Mouse (Mus musculus): ENCODE results near the gene Myh6. TPM values are rescaled to one million over a fixed set of nuclear protein-coding genes. Genes with fewer than 3 reads are reported as not detected.

Gene Myh6
- polyA plus RNA-seq, 1 experiment from 2014 or later, result 61.0 TPM

- Histone ChIP-seq H3K36me3 (ENCODE audit: insufficient read depth, low read length) (no peaks in the 10 kb centered on the region), H3K9ac (replicated peaks; ENCODE audit: low read depth) (peak within 1 kb of the TSS; percentile 37), H3K4me3 (ENCODE audit: low read depth, low read length) (peak within 1 kb of the TSS; percentile 52), H3K27ac (ENCODE audit: low read length) (peak within 1 kb of the TSS; percentile 72), H3K4me2 (replicated peaks; ENCODE audit: low read depth, low read length) (peak within 1 kb of the TSS; percentile 90), H3K27me3 (replicated peaks; ENCODE audit: insufficient read depth, low read length) (0 out of 2 replicates have a peak, but pooled peaks cover 5% of the 10 kb centered on the region), H3K4me1 (ENCODE audit: insufficient read depth, low read depth, low read length) (no peaks in the 10 kb centered on the region; the same call in 1 of the 2 replicates), H3K9me3 (ENCODE audit: low read length) (no peaks in the 10 kb centered on the region)
- ATAC-seq (peak; percentile 73), DNase-seq (ENCODE audit: low spot score) (peak; percentile 78)
- TF ChIP-seq EP300 (IDR thresholded peaks at IDR 0.05) (no peak), CTCF (IDR thresholded peaks at IDR 0.05) (no peak)
- WGBS, result 5% methylated on average over 45 of the region's 57 CpGs
Measured at GRCm38 (mm10) chr14:54925349-54926342, 41.1 kb downstream of the Myh6 start, which contains the start of gene Efs. Gene Efs (minus strand): TSS chr14:54926126.

GRCm38 (mm10) chr14:54924641-54925348 is 41.9 kb downstream of the Myh6 start:
- Histone ChIP-seq H3K36me3 (ENCODE audit: insufficient read depth, low read length) (no peaks in the 10 kb centered on the region), H3K9me3 (ENCODE audit: low read length) (no peaks in the 10 kb centered on the region), H3K4me2 (replicated peaks; ENCODE audit: low read depth, low read length) (peak overlapping the region; percentile 90), H3K27me3 (replicated peaks; ENCODE audit: insufficient read depth, low read length) (0 out of 2 replicates have a peak, but pooled peaks cover 5% of the 10 kb centered on the region), H3K4me3 (ENCODE audit: low read depth, low read length) (peak overlapping the region; percentile 52; the same call in 1 of the 2 replicates), H3K4me1 (ENCODE audit: insufficient read depth, low read depth, low read length) (no peaks in the 10 kb centered on the region; the same call in 1 of the 2 replicates), H3K27ac (ENCODE audit: low read length) (peak overlapping the region; percentile 72), H3K9ac (replicated peaks; ENCODE audit: low read depth) (no peak overlapping the region)
- peak; percentile 61 for ATAC-seq
- DNase-seq (ENCODE audit: low spot score), result peak; percentile 77
- TF ChIP-seq CTCF (IDR thresholded peaks at IDR 0.05) (no peak), EP300 (IDR thresholded peaks at IDR 0.05) (no peak)
- 39% methylated on average over 7 of the region's 7 CpGs for WGBS

GRCm38 (mm10) chr14:54920076-54920685 is 46.5 kb downstream of the Myh6 start:
- Histone ChIP-seq H3K36me3 (ENCODE audit: insufficient read depth, low read length) (no peaks in the 10 kb centered on the region), H3K4me1 (ENCODE audit: insufficient read depth, low read depth, low read length) (no peaks in the 10 kb centered on the region; the same call in 1 of the 2 replicates), H3K4me2 (replicated peaks; ENCODE audit: low read depth, low read length) (no peak overlapping the region), H3K9me3 (ENCODE audit: low read length) (no peaks in the 10 kb centered on the region), H3K4me3 (ENCODE audit: low read depth, low read length) (no peak overlapping the region), H3K27me3 (replicated peaks; ENCODE audit: insufficient read depth, low read length) (0 out of 2 replicates have a peak, but pooled peaks cover 3% of the 10 kb centered on the region), H3K9ac (replicated peaks; ENCODE audit: low read depth) (no peak overlapping the region), H3K27ac (ENCODE audit: low read length) (no peak overlapping the region)
- TF ChIP-seq CTCF (IDR thresholded peaks at IDR 0.05) (no peak), EP300 (IDR thresholded peaks at IDR 0.05) (no peak)
- DNase-seq (ENCODE audit: low spot score) (no peak), ATAC-seq (no peak)
- WGBS, result 88% methylated on average over 16 of the region's 16 CpGs

GRCm38 (mm10) chr14:54913343-54913742 is 53.4 kb downstream of the Myh6 start:
- DNase-seq (ENCODE audit: low spot score) (no peak), ATAC-seq (no peak)
- no peaks in the 10 kb centered on the region for H3K27me3 ChIP-seq (replicated peaks; ENCODE audit: insufficient read depth, low read length)
- H3K36me3 ChIP-seq (ENCODE audit: insufficient read depth, low read length), result no peaks in the 10 kb centered on the region; the same call in 1 of the 2 replicates
- H3K4me3 ChIP-seq (ENCODE audit: low read depth, low read length), result peak overlapping the region; percentile 80
- H3K4me1 ChIP-seq (ENCODE audit: insufficient read depth, low read depth, low read length), result no peaks in the 10 kb centered on the region; the same call in 1 of the 2 replicates
- 13% methylated on average over 10 of the region's 10 CpGs for WGBS
- peak overlapping the region; percentile 100 for H3K4me2 ChIP-seq (replicated peaks; ENCODE audit: low read depth, low read length)
- TF ChIP-seq EP300 (IDR thresholded peaks at IDR 0.05) (no peak), CTCF (IDR thresholded peaks at IDR 0.05) (no peak)
- peak overlapping the region; percentile 59; the same call in 1 of the 2 replicates for H3K9ac ChIP-seq (replicated peaks; ENCODE audit: low read depth)
- H3K27ac ChIP-seq (ENCODE audit: low read length), result no peak overlapping the region
- no peaks in the 10 kb centered on the region for H3K9me3 ChIP-seq (ENCODE audit: low read length)

GRCm38 (mm10) chr14:54912886-54913285 is 53.8 kb downstream of the Myh6 start, which contains the start of gene Slc22a17:
Gene Slc22a17 (minus strand): TSS chr14:54913132.
- DNase-seq (ENCODE audit: low spot score), result peak; percentile 78
- no peak within 1 kb of the TSS for H3K27ac ChIP-seq (ENCODE audit: low read length)
- TF ChIP-seq CTCF (IDR thresholded peaks at IDR 0.05) (peak; percentile 10; the same call in 1 of the 2 replicates), EP300 (IDR thresholded peaks at IDR 0.05) (no peak)
- H3K9ac ChIP-seq (replicated peaks; ENCODE audit: low read depth), result peak within 1 kb of the TSS; percentile 59
- H3K4me2 ChIP-seq (replicated peaks; ENCODE audit: low read depth, low read length), result peak within 1 kb of the TSS; percentile 100
- 0% methylated on average over 25 of the region's 28 CpGs for WGBS
- no peaks in the 10 kb centered on the region for H3K27me3 ChIP-seq (replicated peaks; ENCODE audit: insufficient read depth, low read length)
- no peaks in the 10 kb centered on the region; the same call in 1 of the 2 replicates for H3K4me1 ChIP-seq (ENCODE audit: insufficient read depth, low read depth, low read length)
- no peaks in the 10 kb centered on the region; the same call in 1 of the 2 replicates for H3K36me3 ChIP-seq (ENCODE audit: insufficient read depth, low read length)
- ATAC-seq, result peak; percentile 87
- H3K9me3 ChIP-seq (ENCODE audit: low read length), result no peaks in the 10 kb centered on the region
- peak within 1 kb of the TSS; percentile 80 for H3K4me3 ChIP-seq (ENCODE audit: low read depth, low read length)
